Comparison of ENCODE assay signal across 29 mouse cellular contexts in the genomic region with DNA sequence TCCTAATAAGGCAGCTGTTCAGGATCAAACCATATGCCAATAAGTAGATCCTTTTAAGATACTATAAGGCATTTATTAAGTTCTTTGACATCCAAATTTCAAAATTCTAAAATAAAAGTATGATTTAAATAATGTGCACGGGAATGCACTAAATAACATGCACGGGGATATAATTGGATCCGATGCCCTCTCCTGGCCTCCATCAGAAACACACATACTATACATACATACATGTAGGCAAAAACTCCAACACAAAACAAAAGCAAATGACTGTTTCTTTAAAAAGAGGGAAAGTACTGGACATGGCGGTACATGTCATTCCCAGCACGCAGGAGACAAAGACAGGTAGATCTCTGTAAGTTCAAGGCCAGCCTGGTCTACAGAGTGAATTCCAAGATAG. TPM values are rescaled to one million over a fixed set of nuclear protein-coding genes. Genes with fewer than 3 reads are reported as not detected.
DNase-seq lines count a peak whose midpoint lies in the region; ATAC-seq and TF ChIP-seq lines count a peak whose summit lies in the region.
"Not testable (repeated sequence)": the region's sequence is repeated elsewhere in the genome, so short reads cannot be mapped to it uniquely, and the experiment has no call there.
"Had no signal": no experiment of that assay in that cellular context is flagged by ENCODE, and none has a peak within 500 bp of the region (broad histone marks: within the 10 kb centered on the region; RNA-seq: fewer than 3 reads in every experiment).

No protein-coding gene starts in this region.

- TF ChIP-seq CTCF in hindbrain, postnatal 0 days (IDR thresholded peaks at IDR 0.05; ENCODE audit: low read depth), result peak; percentile 47; the same call in 1 of the 2 replicates
- TF ChIP-seq CTCF in layer of hippocampus, adult 2 months (conservative IDR thresholded peaks at IDR 0.05), result peak; percentile 64
- TF ChIP-seq CTCF in stomach, postnatal 0 days (IDR thresholded peaks at IDR 0.05; ENCODE audit: low read depth), result peak; percentile 45

- H3K27ac ChIP-seq in heart, embryonic 15.5 days, result peak overlapping the region; percentile 6; the same call in 1 of the 2 replicates
- H3K27ac ChIP-seq in hindbrain, postnatal 0 days; layer of hippocampus, adult 2 months; midbrain, embryonic 11.5 days (ENCODE audit: low read depth, low read length); stomach, postnatal 0 days (replicated peaks): not testable (repeated sequence)

- not testable (repeated sequence) for H3K36me3 ChIP-seq in heart, embryonic 15.5 days; hindbrain, postnatal 0 days (ENCODE audit: insufficient read depth, low read length); midbrain, embryonic 11.5 days (ENCODE audit: control insufficient read depth, insufficient read depth, low read length); stomach, postnatal 0 days (ENCODE audit: control insufficient read depth, insufficient read depth, low read length)

- H3K9me3 ChIP-seq in heart, embryonic 15.5 days (replicated peaks); hindbrain, postnatal 0 days (ENCODE audit: low read length); midbrain, embryonic 11.5 days (ENCODE audit: control insufficient read depth, low read length); stomach, postnatal 0 days (ENCODE audit: control insufficient read depth, low read length): not testable (repeated sequence)

- not testable (repeated sequence) for TF ChIP-seq EP300 in stomach, postnatal 0 days (optimal IDR thresholded peaks at IDR 0.05)

- 77% methylated on average over 5 of the region's 5 CpGs for WGBS in heart, embryonic 15.5 days
- 80% methylated on average over 5 of the region's 5 CpGs for WGBS in hindbrain, postnatal 0 days
- 87% methylated on average over 5 of the region's 5 CpGs for WGBS in midbrain, embryonic 11.5 days
- 72% methylated on average over 5 of the region's 5 CpGs for WGBS in stomach, postnatal 0 days

- not testable (repeated sequence) for H3K4me2 ChIP-seq in heart, embryonic 15.5 days; hindbrain, postnatal 0 days (ENCODE audit: low read depth, low read length); midbrain, embryonic 11.5 days; stomach, postnatal 0 days (replicated peaks; ENCODE audit: low read depth)

- H3K9ac ChIP-seq in heart, embryonic 15.5 days; hindbrain, postnatal 0 days (replicated peaks; ENCODE audit: low read length); midbrain, embryonic 11.5 days (ENCODE audit: low read length); stomach, postnatal 0 days (ENCODE audit: low read length): not testable (repeated sequence)

- ATAC-seq in heart, embryonic 15.5 days (replicated peaks; ENCODE audit: insufficient number of reproducible peaks, insufficient read depth, low FRiP score, low read depth); hindbrain, postnatal 0 days; midbrain, embryonic 11.5 days (ENCODE audit: low FRiP score); stomach, postnatal 0 days (ENCODE audit: low FRiP score, low TSS enrichment): not testable (repeated sequence)

- not testable (repeated sequence) for H3K4me3 ChIP-seq in heart, embryonic 15.5 days; hindbrain, postnatal 0 days (ENCODE audit: low read length); layer of hippocampus, adult 2 months; midbrain, embryonic 11.5 days (ENCODE audit: low read depth, low read length); stomach, postnatal 0 days (ENCODE audit: low read depth, low read length)

- peaks cover 71% of the 10 kb centered on the region for H3K4me1 ChIP-seq in heart, embryonic 15.5 days (replicated peaks)
- H3K4me1 ChIP-seq in hindbrain, postnatal 0 days (ENCODE audit: insufficient read depth, low read length), result peaks cover 12% of the 10 kb centered on the region
- H3K4me1 ChIP-seq in midbrain, embryonic 11.5 days (ENCODE audit: control insufficient read depth, insufficient read depth, low read length), result peaks cover 31% of the 10 kb centered on the region
- H3K4me1 ChIP-seq in stomach, postnatal 0 days (replicated peaks; ENCODE audit: control insufficient read depth, insufficient read depth), result not testable (repeated sequence)

- not testable (repeated sequence) for H3K27me3 ChIP-seq in heart, embryonic 15.5 days; hindbrain, postnatal 0 days (ENCODE audit: insufficient read depth, low read length); midbrain, embryonic 11.5 days (ENCODE audit: control insufficient read depth, insufficient read depth, low read length); stomach, postnatal 0 days (ENCODE audit: control insufficient read depth, insufficient read depth, low read length)

- peak; percentile 20 for DNase-seq in 416B (ENCODE audit: low read depth)
- peak; percentile 48 for DNase-seq in hindbrain, postnatal 0 days (ENCODE audit: low spot score)
- not testable (repeated sequence) for DNase-seq in layer of hippocampus, adult 2 months (ENCODE audit: low spot score in 2 of 2); stomach, postnatal 0 days (ENCODE audit: low spot score)
- peak; percentile 64 for DNase-seq in midbrain, embryonic 11.5 days (ENCODE audit: low spot score, missing footprints)

RNA-seq across cellular contexts. Expression of a gene that starts 5.4 kb away (rescaled TPM):
- 4,763 and 4,914 TPM in 2 replicates for polyA plus RNA-seq in heart, embryonic 15.5 days (2015; fragmentation: Nextera tagmentation; extraction: Ambion mirVana)
- total RNA-seq in hindbrain, postnatal 0 days (2014; rRNA removed), result 1.3 and 2.0 TPM in 2 replicates
- polyA plus RNA-seq in hindbrain, postnatal 0 days (2015; fragmentation: Nextera tagmentation; extraction: Ambion mirVana), result 6.5 and 8.6 TPM in 2 replicates
- 1 to 10 TPM; 8.3 TPM for total RNA-seq in layer of hippocampus, adult 2 months (2021)
- polyA plus RNA-seq in midbrain, embryonic 11.5 days (2014; fragmentation: Nextera tagmentation; extraction: Ambion mirVana), result 0.52 and 1.1 TPM in 2 replicates
- polyA plus RNA-seq in stomach, postnatal 0 days (2015; fragmentation: Nextera tagmentation; extraction: Ambion mirVana), result 1.4 and 2.4 TPM in 2 replicates
- total RNA-seq: adrenal gland, adult 8-10 months; adrenal gland, postnatal 25 days; granulocyte monocyte progenitor cell, adult 5-6 weeks; hematopoietic stem cell, adult 5-6 weeks had no signal
- polyA plus RNA-seq: activated CD4-positive, CD25-positive, alpha-beta regulatory T cell, adult 4 months; erythroblast, embryonic 14.5 days had no signal

RNA-seq across cellular contexts. Expression of a gene that starts 15.4 kb away (rescaled TPM):
- polyA plus RNA-seq in heart, embryonic 15.5 days (2015; fragmentation: Nextera tagmentation; extraction: Ambion mirVana), result 56.2 and 57.1 TPM in 2 replicates
- 16.6 and 25.4 TPM in 2 replicates for total RNA-seq in hindbrain, postnatal 0 days (2014; rRNA removed)
- 53.2 and 55.2 TPM in 2 replicates for polyA plus RNA-seq in hindbrain, postnatal 0 days (2015; fragmentation: Nextera tagmentation; extraction: Ambion mirVana)
- total RNA-seq in layer of hippocampus, adult 2 months (2021), result 10 to 100 TPM; 30.3 to 34.9 TPM
- 85.0 and 85.9 TPM in 2 replicates for polyA plus RNA-seq in midbrain, embryonic 11.5 days (2014; fragmentation: Nextera tagmentation; extraction: Ambion mirVana)
- polyA plus RNA-seq in stomach, postnatal 0 days (2015; fragmentation: Nextera tagmentation; extraction: Ambion mirVana), result 54.4 and 55.2 TPM in 2 replicates

RNA-seq across cellular contexts. Expression of a gene that starts 23.1 kb away (rescaled TPM):
- not detected in 2 replicates for polyA plus RNA-seq in heart, embryonic 15.5 days (2015; fragmentation: Nextera tagmentation; extraction: Ambion mirVana)
- not detected in 2 replicates for total RNA-seq in hindbrain, postnatal 0 days (2014; rRNA removed)
- polyA plus RNA-seq in hindbrain, postnatal 0 days (2015; fragmentation: Nextera tagmentation; extraction: Ambion mirVana), result not detected in 2 replicates
- not detected for total RNA-seq in layer of hippocampus, adult 2 months (2021)
- not detected in 2 replicates for polyA plus RNA-seq in midbrain, embryonic 11.5 days (2014; fragmentation: Nextera tagmentation; extraction: Ambion mirVana)
- not detected in 2 replicates for polyA plus RNA-seq in stomach, postnatal 0 days (2015; fragmentation: Nextera tagmentation; extraction: Ambion mirVana)
- total RNA-seq: adrenal gland, adult 8-10 months; adrenal gland, postnatal 25 days; ES-E14; gastrocnemius, adult 18-20 months; gastrocnemius, postnatal 10 days; gastrocnemius, postnatal 36 days; granulocyte monocyte progenitor cell, adult 5-6 weeks; heart, adult 2 months; heart, postnatal 25 days; hematopoietic stem cell, adult 5-6 weeks had no signal
- polyA plus RNA-seq: activated CD4-positive, CD25-positive, alpha-beta regulatory T cell, adult 4 months; brain, embryonic 14.5 days; cortical plate, adult 2 months; embryonic facial prominence, embryonic 10.5 days; embryonic facial prominence, embryonic 13.5 days; erythroblast, embryonic 14.5 days; forebrain, embryonic 12.5 days; forebrain, embryonic 15.5 days; heart, adult 2 months; heart, embryonic 11.5 days; heart, embryonic 14.5 days; hindbrain, embryonic 12.5 days; hindbrain, embryonic 15.5 days; intestine, embryonic 15.5 days had no signal

RNA-seq across cellular contexts. Expression of a gene that starts 33.1 kb away (rescaled TPM):
- polyA plus RNA-seq in heart, embryonic 15.5 days (2015; fragmentation: Nextera tagmentation; extraction: Ambion mirVana), result 2,004 and 2,041 TPM in 2 replicates
- 0.21 and 0.32 TPM in 2 replicates for total RNA-seq in hindbrain, postnatal 0 days (2014; rRNA removed)
- polyA plus RNA-seq in hindbrain, postnatal 0 days (2015; fragmentation: Nextera tagmentation; extraction: Ambion mirVana), result 1.1 and 1.4 TPM in 2 replicates
- total RNA-seq in layer of hippocampus, adult 2 months (2021), result 1 to 10 TPM; 2.5 to 3.0 TPM
- polyA plus RNA-seq in midbrain, embryonic 11.5 days (2014; fragmentation: Nextera tagmentation; extraction: Ambion mirVana), result 0.51 TPM in 1 of 2 replicates, not detected in the other
- 0.27 and 0.29 TPM in 2 replicates for polyA plus RNA-seq in stomach, postnatal 0 days (2015; fragmentation: Nextera tagmentation; extraction: Ambion mirVana)
- total RNA-seq: adrenal gland, adult 8-10 months; adrenal gland, postnatal 25 days; granulocyte monocyte progenitor cell, adult 5-6 weeks; hematopoietic stem cell, adult 5-6 weeks had no signal
- polyA plus RNA-seq: activated CD4-positive, CD25-positive, alpha-beta regulatory T cell, adult 4 months; erythroblast, embryonic 14.5 days had no signal

Comparison
In these comparisons a context has a peak if more than half of its experiments do, and no peak if none do; other contexts are left out.
1. RNA of a gene that starts 5.4 kb away (polyA plus RNA-seq): 4,763 to 4,914 TPM in heart, embryonic 15.5 days; 6.5 to 8.6 TPM in hindbrain, postnatal 0 days, 1.4 to 2.4 TPM in stomach, postnatal 0 days and 0.52 to 1.1 TPM in midbrain, embryonic 11.5 days; every median in the first group is over 100 times any median in the second.
2. Peak in every context shown above with its lines, with median percentiles within 50 percentile points of each other: CTCF ChIP-seq.